Mouse (Mus musculus): Measurements from ENCODE around the gene Olfr1413.

The Olfr1413 gene

GRCm38 (mm10) chr1:92571022-92571421 is at the start of gene Olfr1413:
Gene Olfr1413 (plus strand): TSS chr1:92571322.
- DNase-seq (ENCODE audit: low read depth, low spot score): no peak

- DNase-seq (ENCODE audit: low read depth, low spot score): peak; percentile 86
These were observed 49.7 kb upstream of the Olfr1413 start for GRCm38 (mm10) chr1:92521376-92521775.

- DNase-seq (ENCODE audit: low read depth, low spot score): peak; percentile 59
These were observed 47.4 kb upstream of the Olfr1413 start for GRCm38 (mm10) chr1:92523764-92524163.

- no peak for DNase-seq (ENCODE audit: low read depth, low spot score)
These were observed 34.1 kb upstream of the Olfr1413 start for GRCm38 (mm10) chr1:92536972-92537371.

GRCm38 (mm10) chr1:92539071-92539470 is 32.1 kb upstream of the Olfr1413 start:
- peak; percentile 56 for DNase-seq (ENCODE audit: low read depth, low spot score)

- no peak for DNase-seq (ENCODE audit: low read depth, low spot score)
These were observed 25.2 kb upstream of the Olfr1413 start for GRCm38 (mm10) chr1:92545929-92546328.

GRCm38 (mm10) chr1:92585479-92585878 is 14.4 kb downstream of the Olfr1413 start, which contains the start of gene Olfr1412:
Gene Olfr1412 (plus strand): TSS chr1:92585779.
- DNase-seq (ENCODE audit: low read depth, low spot score): no peak

- DNase-seq (ENCODE audit: low read depth, low spot score): no peak
These were observed 23.0 kb downstream of the Olfr1413 start, which contains the start of gene Olfr1411 for GRCm38 (mm10) chr1:92594111-92594510. Gene Olfr1411 (plus strand): TSS chr1:92594411.

- DNase-seq (ENCODE audit: low read depth, low spot score): no peak
These were observed 24.9 kb downstream of the Olfr1413 start for GRCm38 (mm10) chr1:92596019-92596418.

- DNase-seq (ENCODE audit: low read depth, low spot score): no peak
These were observed 34.4 kb downstream of the Olfr1413 start, which contains the start of gene Olfr1410 for GRCm38 (mm10) chr1:92605482-92605881. Gene Olfr1410 (plus strand): TSS chr1:92605782.

- DNase-seq (ENCODE audit: low read depth, low spot score): no peak
These were observed 36.6 kb downstream of the Olfr1413 start for GRCm38 (mm10) chr1:92607711-92608110.

GRCm38 (mm10) chr1:92611008-92611407 is 39.9 kb downstream of the Olfr1413 start:
- DNase-seq (ENCODE audit: low read depth, low spot score): peak; percentile 67

GRCm38 (mm10) chr1:92613175-92613574 is 42.1 kb downstream of the Olfr1413 start:
- DNase-seq (ENCODE audit: low read depth, low spot score): no peak

GRCm38 (mm10) chr1:92614516-92614915 is 43.4 kb downstream of the Olfr1413 start:
- peak; percentile 72 for DNase-seq (ENCODE audit: low read depth, low spot score)

- no peak for DNase-seq (ENCODE audit: low read depth, low spot score)
These were observed 44.9 kb downstream of the Olfr1413 start for GRCm38 (mm10) chr1:92616046-92616445.

- DNase-seq (ENCODE audit: low read depth, low spot score): no peak
These were observed 46.4 kb downstream of the Olfr1413 start, which contains the start of gene Olfr12 for GRCm38 (mm10) chr1:92617488-92617887. Gene Olfr12 (plus strand): TSS chr1:92617788.

- no peak for DNase-seq (ENCODE audit: low read depth, low spot score)
These were observed 47.2 kb downstream of the Olfr1413 start for GRCm38 (mm10) chr1:92618360-92618759.
